Mouse (Mus musculus): Measurements from ENCODE around the gene Gorab. TPM values are rescaled to one million over a fixed set of nuclear protein-coding genes. Genes with fewer than 3 reads are reported as not detected.

Gene Gorab
- total and polyA plus RNA-seq, 3 experiments: 2.9 to 5.9 (median 5.8) TPM

GRCm38 (mm10) chr1:163337821-163338220, 65.6 kb downstream of the Gorab start:
- no peaks in the 10 kb centered on the region for H3K79me2 ChIP-seq (replicated peaks; ENCODE audit: control insufficient read depth, extremely low read depth, insufficient read depth, poor library complexity, severe bottlenecking)
- in situ Hi-C loops (cut with MboI; ENCODE audit: low pct_ligation_motif_present, low pct_unique_long_range_greater_than_20kb, low sequenced_read_pairs) (no loop called here), dilution Hi-C loops (cut with MboI; ENCODE audit: extremely low pct_ligation_motif_present, extremely low pct_unique_long_range_greater_than_20kb, low sequenced_read_pairs) (no loop called here)
- H3K27ac ChIP-seq (ENCODE audit: insufficient read depth, low read depth): no peak overlapping the region
- no peak overlapping the region for H3K4me3 ChIP-seq (replicated peaks in 1 of 3; ENCODE audit: low read depth in 2 of 3, low read length in 2 of 3, poor library complexity in 1 of 3)
- H3K36me3 ChIP-seq (replicated peaks in 1 of 2; ENCODE audit: control insufficient read depth in 1 of 2, insufficient read depth in 1 of 2, low read length in 1 of 2): no peaks in the 10 kb centered on the region
- H3K9ac ChIP-seq (ENCODE audit: insufficient read depth, low read depth): no peak overlapping the region
- peaks cover 0 to 3% of the 10 kb centered on the region in 2 experiments; a peak in 1 of 4 replicates for H3K4me1 ChIP-seq (ENCODE audit: control insufficient read depth in 1 of 2, insufficient read depth in 2 of 2)
- H3K27me3 ChIP-seq (replicated peaks): no peaks in the 10 kb centered on the region
- H3K4me2 ChIP-seq (ENCODE audit: insufficient read depth, low read depth, poor library complexity, severe bottlenecking): no peak overlapping the region
- TF ChIP-seq HCFC1 (IDR thresholded peaks at IDR 0.05; ENCODE audit: low read depth, low read length): no peak
- no peak for TF ChIP-seq CHD2 (IDR thresholded peaks at IDR 0.05; ENCODE audit: low read length)
- TF ChIP-seq POLR2A (IDR thresholded peaks at IDR 0.05; ENCODE audit: low read depth, low read length): no peak
- TF ChIP-seq ZNF384 (IDR thresholded peaks at IDR 0.05; ENCODE audit: low read depth, low read length): no peak
- TF ChIP-seq MEF2A (IDR thresholded peaks at IDR 0.05; ENCODE audit: borderline replicate concordance, low read depth, low read length): no peak
- no peaks in the 10 kb centered on the region for H3K9me3 ChIP-seq (replicated peaks; ENCODE audit: low read length)
- no peak for DNase-seq (ENCODE audit: extremely low read depth)

Other genes with a start within 250 kb of the Gorab start
- gene Prrx1, start 90.0 kb downstream of the Gorab start, total RNA-seq (2012; rRNA removed): not detected in 2 replicates
- gene Prrx1, start 90.0 kb downstream of the Gorab start, total RNA-seq (2014; rRNA removed): not detected in 2 replicates
- not detected in 2 replicates for gene Prrx1, start 90.0 kb downstream of the Gorab start, polyA plus RNA-seq (2012; ENCODE audit: insufficient read length, low read depth)